Mouse (Mus musculus) urinary bladder, postnatal 36 days (tissue): ENCODE data around the gene Ccdc167.
"Not testable (repeated sequence)": the region's sequence is repeated elsewhere in the genome, so short reads cannot be mapped to it uniquely, and the experiment has no call there.

Source experiments
- DNase-seq, 2 experiments: peaks; one replicate each; pipeline ENCODE4 v3.0.0; 2022; ENCODE audit warnings: low spot score in 2 of 2, mixed read lengths in 1 of 2

The Ccdc167 gene

GRCm38 (mm10) chr17:29719628-29720575 is 3.1 kb upstream of the Ccdc167 start:
- no peak for DNase-seq

GRCm38 (mm10) chr17:29718660-29719059 is 1.8 kb upstream of the Ccdc167 start:
- no peak for DNase-seq

- not testable (repeated sequence) for DNase-seq
These were observed 3.1 kb downstream of the Ccdc167 start for GRCm38 (mm10) chr17:29713734-29714133.

GRCm38 (mm10) chr17:29712565-29712964 is 4.3 kb downstream of the Ccdc167 start:
- no peak for DNase-seq

- DNase-seq: no peak
These were observed 5.0 kb downstream of the Ccdc167 start for GRCm38 (mm10) chr17:29711745-29712431.

GRCm38 (mm10) chr17:29711076-29711744 is 5.6 kb downstream of the Ccdc167 start:
- no peak for DNase-seq

- no peak for DNase-seq
These were observed 6.2 kb downstream of the Ccdc167 start for GRCm38 (mm10) chr17:29710562-29711044.

GRCm38 (mm10) chr17:29708783-29709182 is 8.1 kb downstream of the Ccdc167 start:
- no peak for DNase-seq

GRCm38 (mm10) chr17:29706981-29707545 is 9.8 kb downstream of the Ccdc167 start:
- no peak for DNase-seq

GRCm38 (mm10) chr17:29705881-29706280 is 11.0 kb downstream of the Ccdc167 start:
- no peak for DNase-seq

GRCm38 (mm10) chr17:29704781-29705180 is 12.1 kb downstream of the Ccdc167 start:
- no peak for DNase-seq

GRCm38 (mm10) chr17:29702938-29703710 is 13.7 kb downstream of the Ccdc167 start:
- no peak for DNase-seq

- DNase-seq: no peak
These were observed 16.3 kb downstream of the Ccdc167 start for GRCm38 (mm10) chr17:29700573-29700972.

GRCm38 (mm10) chr17:29698421-29698820 is 18.4 kb downstream of the Ccdc167 start:
- DNase-seq: no peak

- DNase-seq: no peak
These were observed 19.9 kb downstream of the Ccdc167 start for GRCm38 (mm10) chr17:29696940-29697339.

GRCm38 (mm10) chr17:29694516-29694915 is 22.3 kb downstream of the Ccdc167 start:
- no peak for DNase-seq

- DNase-seq: no peak
These were observed 23.3 kb downstream of the Ccdc167 start for GRCm38 (mm10) chr17:29693571-29693970.

- no peak for DNase-seq
These were observed 24.0 kb downstream of the Ccdc167 start for GRCm38 (mm10) chr17:29692827-29693226.

GRCm38 (mm10) chr17:29690257-29690656 is 26.6 kb downstream of the Ccdc167 start:
- DNase-seq: no peak

- DNase-seq: no peak
These were observed 28.2 kb downstream of the Ccdc167 start for GRCm38 (mm10) chr17:29688610-29689009.

GRCm38 (mm10) chr17:29687373-29687772 is 29.5 kb downstream of the Ccdc167 start:
- no peak for DNase-seq
